In genomic region chr10:120646862-120647311, GRCm38 (mm10) we compare ENCODE assay signal across 7 mouse cellular contexts.
A peak's percentile ranks its signal among the peaks of the same experiment; 100 is the strongest.
DNase-seq lines count a peak whose midpoint lies in the region; ATAC-seq and TF ChIP-seq lines count a peak whose summit lies in the region.

No protein-coding gene starts in this region.

- no peak for TF ChIP-seq CTCF in C2C12 (IDR thresholded peaks at IDR 0.05; ENCODE audit: control insufficient read depth, insufficient read depth, insufficient read length)
- TF ChIP-seq CTCF in lung, postnatal 0 days (IDR thresholded peaks at IDR 0.05), result no peak
- TF ChIP-seq CTCF in thymus, adult 2 months (IDR thresholded peaks at IDR 0.05; ENCODE audit: borderline replicate concordance, control insufficient read depth, extremely low read depth, insufficient read depth, low read length, poor library complexity), result no peak

- peak overlapping the region; percentile 67; the same call in 1 of the 2 replicates for H3K27ac ChIP-seq in embryonic facial prominence, embryonic 11.5 days (replicated peaks; ENCODE audit: low read depth, low read length)
- peak overlapping the region; percentile 82 for H3K27ac ChIP-seq in hindbrain, embryonic 10.5 days
- no peak overlapping the region for H3K27ac ChIP-seq in lung, postnatal 0 days (ENCODE audit: low read length)
- H3K27ac ChIP-seq in thymus, adult 2 months (ENCODE audit: control insufficient read depth, insufficient read depth, low read length), result no peak overlapping the region

- no peaks in the 10 kb centered on the region for H3K27me3 ChIP-seq in C2C12 (ENCODE audit: control insufficient read depth, insufficient read depth, insufficient read length)
- no peaks in the 10 kb centered on the region for H3K27me3 ChIP-seq in embryonic facial prominence, embryonic 11.5 days (ENCODE audit: control insufficient read depth, insufficient read depth, low read length)
- H3K27me3 ChIP-seq in hindbrain, embryonic 10.5 days (ENCODE audit: insufficient read depth, poor library complexity, severe bottlenecking), result peaks cover 7% of the 10 kb centered on the region; the same call in 1 of the 2 replicates
- H3K27me3 ChIP-seq in lung, postnatal 0 days (replicated peaks; ENCODE audit: insufficient read depth, low read length), result no peaks in the 10 kb centered on the region
- no peaks in the 10 kb centered on the region for H3K27me3 ChIP-seq in thymus, adult 2 months (ENCODE audit: control insufficient read depth, insufficient read depth, low read length)

- H3K9me3 ChIP-seq in embryonic facial prominence, embryonic 11.5 days (replicated peaks; ENCODE audit: control insufficient read depth, low read length), result no peaks in the 10 kb centered on the region
- H3K9me3 ChIP-seq in hindbrain, embryonic 10.5 days, result 0 out of 2 replicates have a peak, but pooled peaks cover 5% of the 10 kb centered on the region
- no peaks in the 10 kb centered on the region for H3K9me3 ChIP-seq in lung, postnatal 0 days (ENCODE audit: low read length)

- H3K79me3 ChIP-seq in C2C12 (ENCODE audit: low read depth), result no peaks in the 10 kb centered on the region

- peak; percentile 72 for DNase-seq in Muller cell, postnatal 12 days (ENCODE audit: inconsistent ontology term)
- DNase-seq in embryonic facial prominence, embryonic 11.5 days (ENCODE audit: low spot score), result peak; percentile 74
- peak; percentile 60 for DNase-seq in hindbrain, embryonic 10.5 days (ENCODE audit: low spot score)
- peak; percentile 44 for DNase-seq in lung, postnatal 0 days (ENCODE audit: low spot score)
- DNase-seq in yolk sac, embryonic 10.5 days (ENCODE audit: low spot score), result peak; percentile 55
- DNase-seq in thymus, adult 2 months, result no peak

- peak overlapping the region; percentile 5 for H3K4me2 ChIP-seq in embryonic facial prominence, embryonic 11.5 days (ENCODE audit: low read depth, low read length)
- peak overlapping the region; percentile 29; the same call in 1 of the 2 replicates for H3K4me2 ChIP-seq in lung, postnatal 0 days (replicated peaks; ENCODE audit: low read depth, low read length)

- H3K4me3 ChIP-seq in C2C12 (ENCODE audit: insufficient read depth, poor library complexity, severe bottlenecking), result no peak overlapping the region
- H3K4me3 ChIP-seq in embryonic facial prominence, embryonic 11.5 days (ENCODE audit: low read depth, low read length), result no peak overlapping the region
- peak overlapping the region; percentile 35 for H3K4me3 ChIP-seq in hindbrain, embryonic 10.5 days
- H3K4me3 ChIP-seq in lung, postnatal 0 days (ENCODE audit: low read depth, low read length), result no peak overlapping the region
- no peak overlapping the region for H3K4me3 ChIP-seq in thymus, adult 2 months (ENCODE audit: control insufficient read depth, insufficient read depth, low read length)

- H3K36me3 ChIP-seq in C2C12 (ENCODE audit: control insufficient read depth, insufficient read depth), result no peaks in the 10 kb centered on the region
- no peaks in the 10 kb centered on the region for H3K36me3 ChIP-seq in embryonic facial prominence, embryonic 11.5 days (replicated peaks; ENCODE audit: control insufficient read depth, insufficient read depth, low read depth, low read length)
- no peaks in the 10 kb centered on the region for H3K36me3 ChIP-seq in hindbrain, embryonic 10.5 days
- no peaks in the 10 kb centered on the region for H3K36me3 ChIP-seq in lung, postnatal 0 days (ENCODE audit: insufficient read depth, low read length)
- no peaks in the 10 kb centered on the region for H3K36me3 ChIP-seq in thymus, adult 2 months (ENCODE audit: control insufficient read depth, insufficient read depth, low read length)

- H3ac ChIP-seq in C2C12 (ENCODE audit: control insufficient read depth, insufficient read length, low read depth), result peak overlapping the region; percentile 34

- under 1% methylated on average over 14 of the region's 14 CpGs for WGBS in embryonic facial prominence, embryonic 11.5 days
- WGBS in hindbrain, embryonic 10.5 days, result 4% methylated on average over 14 of the region's 14 CpGs
- 13% methylated on average over 14 of the region's 14 CpGs for WGBS in lung, postnatal 0 days
- WGBS in thymus, adult 2 months, result 90% methylated on average over 14 of the region's 14 CpGs

- no peak for TF ChIP-seq EP300 in lung, postnatal 0 days (IDR thresholded peaks at IDR 0.05)

- ATAC-seq in embryonic facial prominence, embryonic 11.5 days (replicated peaks; ENCODE audit: insufficient number of reproducible peaks, low FRiP score, low TSS enrichment, low read depth), result peak; percentile 78
- ATAC-seq in lung, postnatal 0 days, result peak; percentile 49; the same call in 1 of the 2 replicates

- no peaks in the 10 kb centered on the region; the same call in 1 of the 2 replicates for H3K4me1 ChIP-seq in embryonic facial prominence, embryonic 11.5 days (ENCODE audit: control insufficient read depth, insufficient read depth, low read length)
- H3K4me1 ChIP-seq in hindbrain, embryonic 10.5 days (replicated peaks), result peaks cover 27% of the 10 kb centered on the region
- peaks cover 3% of the 10 kb centered on the region; the same call in 1 of the 2 replicates for H3K4me1 ChIP-seq in lung, postnatal 0 days (ENCODE audit: insufficient read depth, low read depth, low read length)
- H3K4me1 ChIP-seq in thymus, adult 2 months (replicated peaks; ENCODE audit: control insufficient read depth, insufficient read depth, low read length), result no peaks in the 10 kb centered on the region

- peak overlapping the region; percentile 35 for H3K9ac ChIP-seq in embryonic facial prominence, embryonic 11.5 days (replicated peaks; ENCODE audit: low read length)
- no peak overlapping the region for H3K9ac ChIP-seq in lung, postnatal 0 days (replicated peaks; ENCODE audit: low read depth)

- no peak for TF ChIP-seq POLR2A in thymus, adult 2 months (IDR thresholded peaks at IDR 0.05; ENCODE audit: control insufficient read depth, extremely low read depth, insufficient read depth, low read length, poor library complexity)

- no peaks in the 10 kb centered on the region for H3K79me2 ChIP-seq in C2C12 (ENCODE audit: control insufficient read depth, insufficient read depth)

TF ChIP-seq in C2C12, 6 proteins besides CTCF, POLR2A, EP300 and RAD21:
- TF ChIP-seq FOSL1 (IDR thresholded peaks at IDR 0.05; ENCODE audit: insufficient read depth, low read length, poor library complexity, severe bottlenecking), result no peak
- no peak for TF ChIP-seq MAX (IDR thresholded peaks at IDR 0.05)
- no peak for TF ChIP-seq MYOD1 (IDR thresholded peaks at IDR 0.05; ENCODE audit: control insufficient read depth, insufficient read length, low read depth)
- no peak for TF ChIP-seq USF1 (IDR thresholded peaks at IDR 0.05; ENCODE audit: low read depth)
- TF ChIP-seq CEBPB (IDR thresholded peaks at IDR 0.05; ENCODE audit: low read depth), result no peak
- TF ChIP-seq MYOG (IDR thresholded peaks at IDR 0.05; ENCODE audit: control insufficient read depth, extremely low read depth, insufficient read length), result no peak

Comparison
In these comparisons a context has a peak if more than half of its experiments do, and no peak if none do; other contexts are left out.
1. H3K27ac ChIP-seq: peak in embryonic facial prominence, embryonic 11.5 days (single experiment) and hindbrain, embryonic 10.5 days (single experiment); none in lung, postnatal 0 days (single experiment) and thymus, adult 2 months (single experiment).